Mouse (Mus musculus) lung, embryonic 16.5 days (tissue): ENCODE data around the gene Itprid2. TPM values are rescaled to one million over a fixed set of nuclear protein-coding genes. Genes with fewer than 3 reads are reported as not detected.

ENCODE experiments used
- ATAC-seq: fragments of 200-750 bp; cut with Nextera tagmentation; 2 replicates; pipeline ENCODE4 v1.8.0; 2017; ENCODE audit warnings: low read depth, mild to moderate bottlenecking, moderate library complexity
- H3K27ac ChIP-seq: fragments of 300-500 bp; sonication (generic); 2 replicates; pipeline ENCODE4 v1.5.1; 2014; ENCODE audit warnings: mild to moderate bottlenecking, control low read depth, low read length
- H3K27me3 ChIP-seq: fragments of 300-500 bp; sonication (generic); 2 replicates; pipeline ENCODE4 v1.6.1; 2014; ENCODE audit warnings: low read depth, low read length, mixed read lengths; ENCODE audit not compliant: control insufficient read depth, insufficient read depth
- H3K36me3 ChIP-seq: fragments of 300-500 bp; sonication (generic); 2 replicates; pipeline ENCODE4 v1.6.1; 2014; ENCODE audit warnings: low read length; ENCODE audit not compliant: control insufficient read depth, insufficient read depth
- H3K4me1 ChIP-seq: fragments of 300-500 bp; sonication (generic); replicated peaks from 2 replicates; pipeline ENCODE4 v1.6.1; 2014; ENCODE audit warnings: low read length, mixed read lengths; ENCODE audit not compliant: control insufficient read depth, insufficient read depth
- H3K4me2 ChIP-seq: fragments of 300-500 bp; sonication (generic); 2 replicates; pipeline ENCODE4 v1.6.1; 2014; ENCODE audit warnings: low read depth, low read length, control low read depth
- H3K4me3 ChIP-seq: fragments of 300-500 bp; sonication (generic); 2 replicates; pipeline ENCODE4 v1.5.1; 2014; ENCODE audit warnings: mild to moderate bottlenecking, low read length, control low read depth
- H3K9ac ChIP-seq: fragments of 300-500 bp; sonication (generic); 2 replicates; pipeline ENCODE4 v1.6.1; 2014; ENCODE audit warnings: low read length, control low read depth
- H3K9me3 ChIP-seq: fragments of 300-500 bp; sonication (generic); 2 replicates; pipeline ENCODE4 v1.6.1; 2016; ENCODE audit warnings: low read length; ENCODE audit not compliant: control insufficient read depth
- WGBS: fragments of 180-500 bp; shearing (Covaris S2); extraction: QIAGEN DNeasy Blood & Tissue Kit; methylation state at CpG from one replicate; pipeline ENCODE4 v1.1.7; 2014; 5-methylcytosine and 5-hydroxymethylcytosine counted together
- polyA plus RNA-seq: library from polyadenylated mRNA; unstranded; fragments of >200 nt; fragmentation: Nextera tagmentation; extraction: Ambion mirVana; gene quantifications from 2 replicates; pipeline ENCODE4 v1.2.1, GENCODE M21; 2015

Gene Itprid2
- polyA plus RNA-seq, 1 experiment from 2014 or later = 8.7 TPM

GRCm38 (mm10) chr2:79608301-79609074 is 26.7 kb upstream of the Itprid2 start:
- Histone ChIP-seq H3K36me3 (no peaks in the 10 kb centered on the region), H3K27me3 (no peaks in the 10 kb centered on the region), H3K4me3 (no peak overlapping the region), H3K9ac (no peak overlapping the region), H3K27ac (no peak overlapping the region), H3K4me2 (no peak overlapping the region), H3K4me1 (no peaks in the 10 kb centered on the region), H3K9me3 (no peaks in the 10 kb centered on the region)
- no peak for ATAC-seq
- WGBS = 69% methylated on average over 8 of the region's 8 CpGs

DNA sequence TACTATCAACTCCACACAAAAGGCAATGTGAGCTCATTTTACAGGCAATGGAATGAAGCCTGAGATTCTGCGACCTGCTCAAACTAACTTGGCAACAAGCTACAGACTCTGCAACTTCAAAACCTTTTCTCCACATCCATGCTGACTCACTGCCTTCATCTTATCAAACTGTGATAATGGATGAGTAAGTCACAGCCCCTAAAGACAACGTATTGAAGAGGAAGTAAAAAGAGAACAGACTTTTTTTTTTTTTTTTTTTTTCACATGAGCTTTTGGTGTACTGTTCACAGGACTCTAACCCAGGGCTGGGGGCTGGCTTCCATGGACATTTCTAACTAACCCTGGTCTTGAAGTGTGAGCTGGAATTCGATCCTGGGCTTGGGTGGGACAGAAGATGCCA is 24.3 kb upstream of the Itprid2 start:
- no peaks in the 10 kb centered on the region for H3K4me1 ChIP-seq
- no peak overlapping the region for H3K4me2 ChIP-seq
- no peak overlapping the region for H3K9ac ChIP-seq
- H3K4me3 ChIP-seq = no peak overlapping the region
- H3K36me3 ChIP-seq = no peaks in the 10 kb centered on the region
- no peaks in the 10 kb centered on the region for H3K27me3 ChIP-seq
- no peaks in the 10 kb centered on the region for H3K9me3 ChIP-seq
- no peak overlapping the region for H3K27ac ChIP-seq
- ATAC-seq = no peak
- WGBS = 42% methylated on average over 3 of the region's 3 CpGs

DNA sequence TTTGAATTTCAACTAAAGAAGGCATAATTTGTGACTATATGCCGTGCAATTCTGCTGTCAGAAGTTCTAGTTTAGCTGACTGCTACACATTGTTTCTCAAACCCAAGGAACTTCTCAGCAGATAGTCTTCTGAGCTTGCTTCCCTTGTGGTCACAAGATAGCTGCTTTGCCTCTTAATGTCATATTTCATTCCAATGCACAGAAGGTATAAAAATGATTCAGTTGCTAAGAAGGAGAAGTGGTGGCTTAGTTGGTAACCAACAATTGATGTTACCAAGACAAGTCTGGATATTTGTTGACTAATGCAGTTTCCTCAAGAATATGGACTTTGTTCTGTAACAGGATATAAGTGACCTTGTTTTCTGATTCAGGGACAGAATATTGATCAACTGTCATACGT is 17.0 kb upstream of the Itprid2 start:
- no peak overlapping the region for H3K27ac ChIP-seq
- no peaks in the 10 kb centered on the region for H3K27me3 ChIP-seq
- H3K9ac ChIP-seq = no peak overlapping the region
- H3K9me3 ChIP-seq = no peaks in the 10 kb centered on the region
- H3K4me3 ChIP-seq = no peak overlapping the region
- H3K36me3 ChIP-seq = no peaks in the 10 kb centered on the region
- 75% methylated on average over 2 of the region's 2 CpGs for WGBS
- no peak for ATAC-seq
- H3K4me1 ChIP-seq = no peaks in the 10 kb centered on the region
- no peak overlapping the region for H3K4me2 ChIP-seq

GRCm38 (mm10) chr2:79618614-79619568 is 16.3 kb upstream of the Itprid2 start:
- Histone ChIP-seq H3K4me2 (no peak overlapping the region), H3K4me3 (no peak overlapping the region), H3K9me3 (no peaks in the 10 kb centered on the region), H3K27me3 (no peaks in the 10 kb centered on the region), H3K4me1 (no peaks in the 10 kb centered on the region), H3K9ac (no peak overlapping the region), H3K27ac (no peak overlapping the region), H3K36me3 (no peaks in the 10 kb centered on the region)
- WGBS = 62% methylated on average over 6 of the region's 6 CpGs
- peak; percentile 34; the same call in 1 of the 2 replicates for ATAC-seq

- no peak overlapping the region for H3K9ac ChIP-seq
- WGBS = 83% methylated on average over 4 of the region's 4 CpGs
- no peaks in the 10 kb centered on the region for H3K36me3 ChIP-seq
- no peak overlapping the region for H3K4me3 ChIP-seq
- H3K4me2 ChIP-seq = no peak overlapping the region
- H3K27ac ChIP-seq = no peak overlapping the region
- no peak for ATAC-seq
- H3K27me3 ChIP-seq = no peaks in the 10 kb centered on the region
- no peaks in the 10 kb centered on the region for H3K9me3 ChIP-seq
- no peaks in the 10 kb centered on the region for H3K4me1 ChIP-seq
Observed at GRCm38 (mm10) chr2:79623256-79623655, 11.9 kb upstream of the Itprid2 start.

- 72% methylated on average over 1 of the region's 1 CpGs for WGBS
- no peaks in the 10 kb centered on the region for H3K36me3 ChIP-seq
- no peak for ATAC-seq
Observed at GRCm38 (mm10) chr2:79627624-79628023, 7.5 kb upstream of the Itprid2 start.

DNA sequence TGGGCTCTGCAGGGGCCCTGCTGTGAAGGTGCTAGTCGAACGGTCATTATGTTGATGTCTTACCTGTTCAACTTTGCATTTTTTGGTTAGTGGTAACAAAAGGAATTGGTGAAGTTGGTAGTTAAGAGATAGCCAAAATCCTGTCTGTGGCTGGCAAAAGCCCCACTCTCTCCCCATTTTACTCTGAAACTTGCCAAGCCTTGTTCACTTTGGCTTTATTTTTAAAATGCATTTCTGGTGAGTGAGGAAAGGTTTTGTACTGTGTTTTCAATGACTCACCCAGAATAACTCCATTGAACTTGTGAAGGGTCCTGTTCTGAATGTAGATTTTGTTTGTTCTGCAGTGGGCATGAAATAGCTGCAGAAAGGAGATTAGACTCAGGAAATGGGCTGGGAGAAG is 4.9 kb upstream of the Itprid2 start:
- Histone ChIP-seq H3K9ac (no peak overlapping the region), H3K4me3 (no peak overlapping the region), H3K9me3 (no peaks in the 10 kb centered on the region), H3K4me2 (no peak overlapping the region), H3K36me3 (no peaks in the 10 kb centered on the region), H3K27ac (peak overlapping the region; percentile 38), H3K4me1 (no peaks in the 10 kb centered on the region), H3K27me3 (no peaks in the 10 kb centered on the region)
- WGBS = 50% methylated on average over 2 of the region's 2 CpGs
- no peak for ATAC-seq

More at GRCm38 (mm10) chr2:79627624-79628023, 7.5 kb upstream of the Itprid2 start:
- H3K27me3 ChIP-seq = no peaks in the 10 kb centered on the region
- H3K4me2 ChIP-seq = no peak overlapping the region
- no peaks in the 10 kb centered on the region for H3K4me1 ChIP-seq
- no peak overlapping the region for H3K27ac ChIP-seq
- H3K9me3 ChIP-seq = no peaks in the 10 kb centered on the region
- no peak overlapping the region for H3K9ac ChIP-seq
- no peak overlapping the region for H3K4me3 ChIP-seq

- no peaks in the 10 kb centered on the region for H3K27me3 ChIP-seq
- ATAC-seq = peak; percentile 81
- WGBS = under 1% methylated on average over 77 of the region's 83 CpGs
Observed at GRCm38 (mm10) chr2:79635426-79636291, 507 bp downstream of the Itprid2 start.

More at GRCm38 (mm10) chr2:79635426-79636291, 507 bp downstream of the Itprid2 start:
- Histone ChIP-seq H3K27ac (peak overlapping the region; percentile 63), H3K36me3 (no peaks in the 10 kb centered on the region; the same call in 1 of the 2 replicates), H3K9ac (peak overlapping the region; percentile 81), H3K4me2 (peak overlapping the region; percentile 86), H3K9me3 (no peaks in the 10 kb centered on the region), H3K4me3 (peak overlapping the region; percentile 61), H3K4me1 (peaks cover 5% of the 10 kb centered on the region; the same call in 1 of the 2 replicates)
